Mouse (Mus musculus) MEL (cell line): ENCODE measurements around the gene Map4. TPM values are rescaled to one million over a fixed set of nuclear protein-coding genes. Genes with fewer than 3 reads are reported as not detected.
A peak's percentile ranks its signal among the peaks of the same experiment; 100 is the strongest.

Experiments
- DNase-seq: peaks from one replicate; pipeline ENCODE4 v3.0.0; 2011; ENCODE audit warnings: low read depth, low spot score
- H3K27ac ChIP-seq: 2 replicates; pipeline ENCODE4 v1.5.1; 2012; ENCODE audit warnings: low read depth, mild to moderate bottlenecking, control low read depth, low read length, moderate library complexity; ENCODE audit not compliant: control insufficient read depth
- H3K27me3 ChIP-seq, 2 experiments: fragments of 150-350 bp in 1 of 2; sonication (generic) in 1 of 2; 2 replicates each; pipeline ENCODE4 v1.6.1; 2012; ENCODE audit warnings: low read length in 2 of 2, mild to moderate bottlenecking in 2 of 2, improper control_type of control experiment in 1 of 2, moderate library complexity in 1 of 2; ENCODE audit not compliant: insufficient read depth in 2 of 2, control insufficient read depth in 1 of 2
- H3K36me3 ChIP-seq, 2 experiments: 2 replicates each; pipeline ENCODE4 v1.6.1; 2012 to 2014; ENCODE audit warnings: low read length in 2 of 2, improper control_type of control experiment in 1 of 2, inconsistent platforms in 1 of 2, mild to moderate bottlenecking in 1 of 2; ENCODE audit not compliant: insufficient read depth in 2 of 2, control insufficient read depth in 1 of 2
- H3K4me1 ChIP-seq, 2 experiments: fragments of 150-350 bp in 1 of 2; sonication (generic) in 1 of 2; 2 replicates each; pipeline ENCODE4 v1.6.1; 2012; ENCODE audit warnings: low read length in 2 of 2, improper control_type of control experiment in 1 of 2, mild to moderate bottlenecking in 1 of 2; ENCODE audit not compliant: insufficient read depth in 2 of 2, control insufficient read depth in 1 of 2
- H3K4me3 ChIP-seq, 2 experiments: fragments of 150-350 bp in 1 of 2; sonication (generic) in 1 of 2; 2 replicates each; pipeline ENCODE4 v1.5.1; 2012; ENCODE audit warnings: low read depth in 2 of 2, low read length in 2 of 2, mild to moderate bottlenecking in 2 of 2, moderate library complexity in 2 of 2, control low read depth in 1 of 2, improper control_type of control experiment in 1 of 2; ENCODE audit not compliant: control insufficient read depth in 1 of 2, insufficient read depth in 1 of 2
- H3K79me2 ChIP-seq: 2 replicates; pipeline ENCODE4 v1.6.1; 2012; ENCODE audit warnings: mild to moderate bottlenecking, low read length, moderate library complexity; ENCODE audit not compliant: control insufficient read depth, poor library complexity, insufficient read depth
- H3K9ac ChIP-seq: 2 replicates; pipeline ENCODE4 v1.6.1; 2012; ENCODE audit warnings: low read depth, mild to moderate bottlenecking, control low read depth, low read length, moderate library complexity; ENCODE audit not compliant: control insufficient read depth, poor library complexity, severe bottlenecking
- H3K9me3 ChIP-seq: fragments of 150-350 bp; sonication (generic); replicated peaks from 2 replicates; pipeline ENCODE4 v1.6.1; 2012; ENCODE audit warnings: mild to moderate bottlenecking, low read length, improper control_type of control experiment, moderate library complexity; ENCODE audit not compliant: insufficient read depth
- BHLHE40 ChIP-seq: IDR thresholded peaks from 2 replicates; pipeline ENCODE4 v1.6.1; 2012; ENCODE audit warnings: low read depth, mild to moderate bottlenecking, inconsistent platforms, low read length, improper control_type of control experiment, borderline replicate concordance
- CHD1 ChIP-seq: IDR thresholded peaks from 2 replicates; pipeline ENCODE4 v1.6.1; 2012; ENCODE audit warnings: low read depth, mild to moderate bottlenecking, inconsistent platforms, low read length, improper control_type of control experiment
- EP300 ChIP-seq, 2 experiments: IDR thresholded peaks; 2 replicates each; pipeline ENCODE4 v1.6.1; 2011; ENCODE audit warnings: improper control_type of control experiment in 2 of 2, low read length in 2 of 2, low read depth in 1 of 2, mild to moderate bottlenecking in 1 of 2
- ETS1 ChIP-seq: IDR thresholded peaks from 2 replicates; pipeline ENCODE4 v1.6.1; 2012; ENCODE audit warnings: low read depth, mild to moderate bottlenecking, inconsistent platforms, low read length, improper control_type of control experiment, moderate library complexity
- HCFC1 ChIP-seq: IDR thresholded peaks from 2 replicates; pipeline ENCODE4 v1.6.1; 2012; ENCODE audit warnings: low read depth, mild to moderate bottlenecking, inconsistent platforms, low read length, improper control_type of control experiment, moderate library complexity
- JUND ChIP-seq: IDR thresholded peaks from 2 replicates; pipeline ENCODE4 v1.6.1; 2011; ENCODE audit warnings: low read depth, mild to moderate bottlenecking, improper control_type of control experiment, low read length
- MAX ChIP-seq: IDR thresholded peaks from 2 replicates; pipeline ENCODE4 v1.6.1; 2011; ENCODE audit warnings: low read length, improper control_type of control experiment
- MAZ ChIP-seq: IDR thresholded peaks from 2 replicates; pipeline ENCODE4 v1.6.1; 2012; ENCODE audit warnings: low read depth, mild to moderate bottlenecking, inconsistent platforms, low read length, improper control_type of control experiment
- MEF2A ChIP-seq: IDR thresholded peaks from 2 replicates; pipeline ENCODE4 v1.6.1; 2014; ENCODE audit warnings: low read depth, mild to moderate bottlenecking, inconsistent platforms, low read length, improper control_type of control experiment; ENCODE audit not compliant: poor library complexity, insufficient replicate concordance, severe bottlenecking; ENCODE audit errors: extremely low read depth
- MXI1 ChIP-seq: IDR thresholded peaks from 2 replicates; pipeline ENCODE4 v1.6.1; 2011; ENCODE audit warnings: mild to moderate bottlenecking, low read depth, low read length, improper control_type of control experiment
- MYB ChIP-seq: IDR thresholded peaks from 2 replicates; pipeline ENCODE4 v1.6.1; 2011; ENCODE audit warnings: mild to moderate bottlenecking, low read depth, low read length, improper control_type of control experiment
- MYC ChIP-seq: IDR thresholded peaks from 2 replicates; pipeline ENCODE4 v1.6.1; 2011; ENCODE audit warnings: low read depth, mild to moderate bottlenecking, low read length, improper control_type of control experiment, moderate library complexity
- POLR2A ChIP-seq, 2 experiments: IDR thresholded peaks; 2 replicates each; pipeline ENCODE4 v1.6.1; 2011 to 2012; ENCODE audit warnings: low read length in 2 of 2, mild to moderate bottlenecking in 2 of 2, control low read depth in 1 of 2, improper control_type of control experiment in 1 of 2, low read depth in 1 of 2, moderate library complexity in 1 of 2; ENCODE audit not compliant: control insufficient read depth in 1 of 2, insufficient read depth in 1 of 2, poor library complexity in 1 of 2
- RAD21 ChIP-seq: IDR thresholded peaks from 2 replicates; pipeline ENCODE4 v1.6.1; 2011; ENCODE audit warnings: mild to moderate bottlenecking, low read depth, low read length, improper control_type of control experiment
- RCOR1 ChIP-seq: IDR thresholded peaks from 2 replicates; pipeline ENCODE4 v1.6.1; 2012; ENCODE audit warnings: low read depth, mild to moderate bottlenecking, inconsistent platforms, low read length, improper control_type of control experiment
- SIN3A ChIP-seq: IDR thresholded peaks from 2 replicates; pipeline ENCODE4 v1.6.1; 2012; ENCODE audit warnings: low read length, improper control_type of control experiment, inconsistent platforms
- SMC3 ChIP-seq: IDR thresholded peaks from 2 replicates; pipeline ENCODE4 v1.6.1; 2011; ENCODE audit warnings: low read depth, low read length, improper control_type of control experiment
- TBP ChIP-seq: IDR thresholded peaks from 2 replicates; pipeline ENCODE4 v1.8.0; 2011; ENCODE audit warnings: low read depth, low read length, improper control_type of control experiment
- TCF12 ChIP-seq: IDR thresholded peaks from 2 replicates; pipeline ENCODE4 v1.6.1; 2014; ENCODE audit warnings: low read depth, mild to moderate bottlenecking, inconsistent platforms, low read length, improper control_type of control experiment, moderate library complexity
- UBTF ChIP-seq: IDR thresholded peaks from 2 replicates; pipeline ENCODE4 v1.6.1; 2012; ENCODE audit warnings: low read depth, mild to moderate bottlenecking, inconsistent platforms, low read length, improper control_type of control experiment, moderate library complexity, borderline replicate concordance; ENCODE audit not compliant: insufficient read depth
- ZKSCAN1 ChIP-seq: IDR thresholded peaks from 2 replicates; pipeline ENCODE4 v1.6.1; 2012; ENCODE audit warnings: low read depth, mild to moderate bottlenecking, inconsistent platforms, low read length, improper control_type of control experiment, moderate library complexity
- ZMIZ1 ChIP-seq: IDR thresholded peaks from 2 replicates; pipeline ENCODE4 v1.6.1; 2012; ENCODE audit warnings: low read depth, mild to moderate bottlenecking, inconsistent platforms, low read length, improper control_type of control experiment, moderate library complexity
- polyA plus RNA-seq, 2 experiments: library from polyadenylated mRNA; stranded (reverse) in 1 of 2; unstranded in 1 of 2; fragments of >175 nt in 1 of 2; fragments of >200 nt in 1 of 2; gene quantifications; 2 replicates each; pipeline versions ENCODE4 v1.2.1 to v1.2.4; 2012; ENCODE audit warnings: low replicate concordance in 2 of 2, low read depth in 1 of 2; ENCODE audit not compliant: insufficient read length in 2 of 2, insufficient read depth in 1 of 2, missing spikeins in 1 of 2
- total RNA-seq: library from RNA; depleted of rRNA; stranded (reverse); fragments of 300-350 nt; gene quantifications from 2 replicates; pipeline ENCODE4 v1.2.3, GENCODE M21; 2012

Map4 gene
- total and polyA plus RNA-seq, 3 experiments: 14.5 to 47.8 TPM; not detected in 1

DNA sequence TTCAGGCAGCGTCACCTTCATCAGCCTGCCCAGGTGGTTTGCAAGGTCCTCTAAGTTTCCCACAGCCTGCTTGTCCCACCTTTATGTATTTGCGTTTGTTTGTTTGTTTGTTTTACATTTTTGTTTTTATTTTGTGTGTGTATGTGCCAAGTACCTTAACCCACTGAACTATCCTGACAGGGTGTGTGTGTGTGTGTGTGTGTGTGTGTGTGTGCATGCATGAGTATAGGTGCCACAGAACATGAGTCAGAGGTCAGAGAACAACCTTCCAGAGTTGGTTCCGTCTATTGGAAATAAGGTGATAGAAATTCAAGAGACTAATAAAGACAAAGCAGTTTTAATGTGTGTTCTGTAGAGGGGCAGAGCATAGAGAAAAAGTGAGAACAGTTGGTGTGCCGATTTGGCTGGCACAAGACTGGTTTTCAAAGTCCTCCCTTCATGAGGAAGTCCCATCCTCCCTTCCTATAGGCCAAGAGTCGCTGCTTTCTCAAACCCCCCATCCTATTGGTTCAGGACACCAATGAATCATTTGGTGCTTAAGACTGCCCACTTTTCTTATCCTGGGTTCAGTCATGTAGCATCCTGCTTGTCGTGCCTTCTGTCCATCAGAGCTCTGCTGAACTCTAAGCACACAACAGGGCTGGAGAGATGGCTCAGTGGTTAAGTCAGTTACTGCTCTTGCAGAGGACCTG lies 23.3 kb upstream of the Map4 start (continued):
- no peak for TF ChIP-seq RAD21
- no peak for TF ChIP-seq SMC3
- peak; percentile 40; the same call in 1 of the 2 replicates for TF ChIP-seq SIN3A
- TF ChIP-seq ETS1: no peak
- no peak for TF ChIP-seq ZKSCAN1
- TF ChIP-seq RCOR1: no peak
- no peak for TF ChIP-seq MYB
- peak; percentile 51; the same call in 1 of the 2 replicates for TF ChIP-seq JUND
- TF ChIP-seq MAX: peak; percentile 45; the same call in 1 of the 2 replicates
- no peak for TF ChIP-seq BHLHE40
- peak; percentile 82 for TF ChIP-seq ZMIZ1
- no peak for TF ChIP-seq MAZ
- no peak for TF ChIP-seq MEF2A
- TF ChIP-seq, all 39 proteins: peak for 14

DNA sequence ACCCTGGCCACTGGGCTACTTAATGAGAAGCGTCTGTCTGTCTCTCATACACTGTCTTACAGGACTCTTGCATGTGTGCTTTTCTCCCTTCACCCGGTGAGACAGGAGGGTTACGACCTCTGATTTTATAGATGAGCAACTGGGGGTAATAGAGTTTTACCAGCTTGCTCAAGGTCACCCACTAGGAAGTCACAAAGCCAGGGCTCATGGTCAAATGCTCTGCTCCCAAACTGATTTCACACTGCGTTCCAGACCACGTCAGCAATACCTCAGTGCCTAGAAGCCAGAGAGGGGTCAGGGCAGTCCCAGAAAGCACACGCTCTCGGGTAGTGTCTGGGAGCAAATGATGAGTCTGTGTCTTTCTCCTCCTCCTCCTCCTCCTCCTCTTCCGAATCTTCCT lies 22.2 kb upstream of the Map4 start:
- no peak overlapping the region for H3K27ac ChIP-seq
- H3K27me3 ChIP-seq: no peaks in the 10 kb centered on the region
- H3K9me3 ChIP-seq: no peaks in the 10 kb centered on the region
- no peak for DNase-seq
- TF ChIP-seq MYC (no peak), TCF12 (no peak), POLR2A (IDR thresholded peaks at IDR 0.05; ENCODE audit: control insufficient read depth in 1 of 2, insufficient read depth in 1 of 2, low read depth in 1 of 2, low read length in 2 of 2, poor library complexity in 1 of 2) (no peak), EP300 (IDR thresholded peaks at IDR 0.05; ENCODE audit: low read depth in 1 of 2, low read length in 2 of 2) (no peak), RCOR1 (no peak), MEF2A (no peak), MXI1 (no peak), TBP (no peak), HCFC1 (no peak), CHD1 (no peak), UBTF (no peak), SIN3A (no peak)
- peaks cover 0 to 3% of the 10 kb centered on the region in 2 experiments; a peak in 1 of 4 replicates for H3K36me3 ChIP-seq
- H3K4me1 ChIP-seq: peaks cover 3 to 6% of the 10 kb centered on the region in 2 experiments; a peak in 2 of 4 replicates
- H3K9ac ChIP-seq: no peak overlapping the region
- H3K4me3 ChIP-seq: no peak overlapping the region
- H3K79me2 ChIP-seq: no peaks in the 10 kb centered on the region
